Mouse (Mus musculus) heart, postnatal 0 days (tissue): ENCODE measurements around the gene Sept1.

ENCODE experiments used
- CTCF ChIP-seq: IDR thresholded peaks from 2 replicates; pipeline ENCODE4 v1.5.1; 2016; ENCODE audit warnings: antibody characterized with exemption, control low read depth, low read depth
- EP300 ChIP-seq: IDR thresholded peaks from 2 replicates; pipeline ENCODE4 v1.6.1; 2016; ENCODE audit warnings: antibody characterized with exemption, low read depth

GRCm38 (mm10) chr7:127270666-127271065 lies 37.7 kb upstream of the Sept1 start:
- TF ChIP-seq CTCF (no peak), EP300 (no peak)
